Mouse (Mus musculus) embryonic fibroblast, embryonic 13.5 days (primary cell): ENCODE data around the gene Cops7a.

Experiments
- CTCF ChIP-seq: IDR thresholded peaks from 2 replicates; pipeline ENCODE4 v1.5.1; 2011; ENCODE audit warnings: mild to moderate bottlenecking, control low read depth, low read length, moderate library complexity, borderline replicate concordance; ENCODE audit not compliant: insufficient read depth
- POLR2A ChIP-seq: IDR thresholded peaks from 2 replicates; pipeline ENCODE4 v1.6.1; 2011; ENCODE audit warnings: low read depth, mild to moderate bottlenecking, control low read depth, low read length, moderate library complexity

- no peak for TF ChIP-seq CTCF
- no peak for TF ChIP-seq POLR2A
These were observed 39.7 kb upstream of the Cops7a start for GRCm38 (mm10) chr6:125005086-125005485.
